Mouse (Mus musculus): Measurements from ENCODE around the gene Ice1.

GRCm38 (mm10) chr13:70590248-70590762, 47.1 kb downstream of the Ice1 start:
- TF ChIP-seq POLR2A (IDR thresholded peaks at IDR 0.05; ENCODE audit: insufficient read depth, low read depth, low read length): no peak
- no peak for TF ChIP-seq CTCF (IDR thresholded peaks at IDR 0.05)
- TF ChIP-seq EP300 (IDR thresholded peaks at IDR 0.05; ENCODE audit: insufficient read depth, low read depth, low read length): peak; percentile 67; the same call in 1 of the 2 replicates
